In the genomic region with DNA sequence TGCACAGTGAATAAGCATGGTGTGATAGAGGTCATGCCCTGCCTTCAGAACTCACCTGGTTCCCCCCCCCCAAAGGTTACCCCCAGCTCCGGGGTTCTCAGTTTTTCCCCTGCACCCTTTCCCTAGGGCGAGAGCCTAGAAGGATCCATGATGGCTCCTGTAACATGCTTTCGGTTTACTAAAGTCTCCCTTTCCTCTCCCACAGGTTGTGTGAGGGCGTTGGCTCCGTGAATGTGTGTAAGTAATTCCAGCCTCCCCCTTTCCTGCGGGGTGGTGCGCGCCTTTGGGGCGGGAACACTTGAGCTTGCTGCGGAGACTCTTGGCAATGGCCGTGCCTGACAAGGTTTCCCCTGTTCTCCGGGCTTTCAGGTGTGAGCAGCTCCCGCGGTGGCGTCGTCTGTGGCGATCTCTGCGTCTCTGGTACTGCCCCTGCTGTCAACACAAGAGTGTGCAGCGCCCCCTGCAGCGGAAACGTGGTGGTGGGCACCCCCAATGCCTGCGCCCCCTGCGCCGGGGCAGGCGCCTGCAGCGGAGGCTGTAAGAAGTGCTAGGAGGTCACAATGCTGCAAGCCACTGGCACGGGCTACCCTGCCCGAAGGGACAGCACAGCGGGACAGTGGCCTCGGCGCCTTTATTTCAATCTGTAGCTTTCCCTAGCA, we compare ENCODE assay signal across 7 mouse cellular contexts. TPM values are rescaled to one million over a fixed set of nuclear protein-coding genes. Genes with fewer than 3 reads are reported as not detected.
DNase-seq lines count a peak whose midpoint lies in the region; ATAC-seq and TF ChIP-seq lines count a peak whose summit lies in the region.

No protein-coding gene starts in this region.

- H3K4me2 ChIP-seq in heart, embryonic 11.5 days: peak overlapping the region; percentile 66
- peak overlapping the region; percentile 55 for H3K4me2 ChIP-seq in kidney, embryonic 14.5 days (replicated peaks; ENCODE audit: low read depth, low read length)
- H3K4me2 ChIP-seq in limb, embryonic 14.5 days (replicated peaks; ENCODE audit: low read depth, low read length, severe bottlenecking): peak overlapping the region; percentile 48
- peak overlapping the region; percentile 69 for H3K4me2 ChIP-seq in midbrain, embryonic 13.5 days (replicated peaks)
- H3K4me2 ChIP-seq in stomach, postnatal 0 days (replicated peaks; ENCODE audit: low read depth): peak overlapping the region; percentile 58

- WGBS in heart, embryonic 11.5 days (ENCODE audit: insufficient replicate concordance): 11% methylated on average over 31 of the region's 31 CpGs
- WGBS in kidney, embryonic 14.5 days: 9% methylated on average over 31 of the region's 31 CpGs
- WGBS in limb, embryonic 14.5 days: 11% methylated on average over 31 of the region's 31 CpGs
- WGBS in midbrain, embryonic 13.5 days: 8% methylated on average over 31 of the region's 31 CpGs
- WGBS in stomach, postnatal 0 days: 6% methylated on average over 31 of the region's 31 CpGs

- DNase-seq in adrenal gland, postnatal 25 days: peak; percentile 50
- peak; percentile 78 for DNase-seq in embryo, embryonic 11 days
- DNase-seq in limb, embryonic 14.5 days (ENCODE audit: low spot score): peak; percentile 28
- DNase-seq in stomach, postnatal 0 days (ENCODE audit: low spot score): peak; percentile 72

- no peak for ATAC-seq in heart, embryonic 11.5 days (replicated peaks; ENCODE audit: insufficient number of reproducible peaks, low FRiP score, low TSS enrichment)
- ATAC-seq in kidney, embryonic 14.5 days (ENCODE audit: low FRiP score, low TSS enrichment): no peak
- no peak for ATAC-seq in limb, embryonic 14.5 days (ENCODE audit: low FRiP score, low read depth)
- ATAC-seq in midbrain, embryonic 13.5 days: peak; percentile 60; the same call in 1 of the 2 replicates
- ATAC-seq in stomach, postnatal 0 days (ENCODE audit: low FRiP score, low TSS enrichment): peak; percentile 70

- TF ChIP-seq CTCF in stomach, postnatal 0 days (IDR thresholded peaks at IDR 0.05; ENCODE audit: low read depth): peak; percentile 69

- H3K36me3 ChIP-seq in heart, embryonic 11.5 days (ENCODE audit: control insufficient read depth, insufficient read depth, low read length): no peaks in the 10 kb centered on the region
- H3K36me3 ChIP-seq in kidney, embryonic 14.5 days (ENCODE audit: control insufficient read depth, insufficient read depth, low read length): no peaks in the 10 kb centered on the region
- H3K36me3 ChIP-seq in limb, embryonic 14.5 days (ENCODE audit: control insufficient read depth, insufficient read depth, low read length): no peaks in the 10 kb centered on the region
- H3K36me3 ChIP-seq in midbrain, embryonic 13.5 days: no peaks in the 10 kb centered on the region
- H3K36me3 ChIP-seq in stomach, postnatal 0 days (ENCODE audit: control insufficient read depth, insufficient read depth, low read length): no peaks in the 10 kb centered on the region

- H3K9me3 ChIP-seq in heart, embryonic 11.5 days (replicated peaks; ENCODE audit: control insufficient read depth, low read length): no peaks in the 10 kb centered on the region
- H3K9me3 ChIP-seq in kidney, embryonic 14.5 days (ENCODE audit: control insufficient read depth, low read length): no peaks in the 10 kb centered on the region
- no peaks in the 10 kb centered on the region for H3K9me3 ChIP-seq in limb, embryonic 14.5 days (ENCODE audit: control insufficient read depth, low read length)
- H3K9me3 ChIP-seq in midbrain, embryonic 13.5 days: no peaks in the 10 kb centered on the region
- no peaks in the 10 kb centered on the region for H3K9me3 ChIP-seq in stomach, postnatal 0 days (ENCODE audit: control insufficient read depth, low read length)

- 0 out of 2 replicates have a peak overlapping the region, but pooled peaks have one; percentile 34 for H3K9ac ChIP-seq in heart, embryonic 11.5 days (ENCODE audit: low read depth, low read length)
- peak overlapping the region; percentile 44; the same call in 1 of the 2 replicates for H3K9ac ChIP-seq in kidney, embryonic 14.5 days (ENCODE audit: low read depth, low read length)
- no peak overlapping the region; the same call in 1 of the 2 replicates for H3K9ac ChIP-seq in limb, embryonic 14.5 days (ENCODE audit: low read depth, low read length, severe bottlenecking)
- peak overlapping the region; percentile 52 for H3K9ac ChIP-seq in midbrain, embryonic 13.5 days (replicated peaks)
- peak overlapping the region; percentile 27; the same call in 1 of the 2 replicates for H3K9ac ChIP-seq in stomach, postnatal 0 days (ENCODE audit: low read length)

- H3K27me3 ChIP-seq in heart, embryonic 11.5 days (ENCODE audit: control insufficient read depth, insufficient read depth, low read length): peaks cover 22% of the 10 kb centered on the region
- no peaks in the 10 kb centered on the region for H3K27me3 ChIP-seq in kidney, embryonic 14.5 days (ENCODE audit: control insufficient read depth, insufficient read depth, low read length)
- H3K27me3 ChIP-seq in limb, embryonic 14.5 days (ENCODE audit: control insufficient read depth, insufficient read depth, low read length): peaks cover 9% of the 10 kb centered on the region; the same call in 1 of the 2 replicates
- H3K27me3 ChIP-seq in midbrain, embryonic 13.5 days: peaks cover 13% of the 10 kb centered on the region; the same call in 1 of the 2 replicates
- no peaks in the 10 kb centered on the region for H3K27me3 ChIP-seq in stomach, postnatal 0 days (ENCODE audit: control insufficient read depth, insufficient read depth, low read length)

- no peak for TF ChIP-seq EP300 in stomach, postnatal 0 days (optimal IDR thresholded peaks at IDR 0.05)

- H3K4me1 ChIP-seq in heart, embryonic 11.5 days (ENCODE audit: control insufficient read depth, insufficient read depth, low read length): peaks cover 5% of the 10 kb centered on the region; the same call in 1 of the 2 replicates
- H3K4me1 ChIP-seq in kidney, embryonic 14.5 days (ENCODE audit: control insufficient read depth, insufficient read depth, low read length): peaks cover 9% of the 10 kb centered on the region; the same call in 1 of the 2 replicates
- 0 out of 2 replicates have a peak, but pooled peaks cover 4% of the 10 kb centered on the region for H3K4me1 ChIP-seq in limb, embryonic 14.5 days (ENCODE audit: control insufficient read depth, insufficient read depth, low read length)
- peaks cover 11% of the 10 kb centered on the region for H3K4me1 ChIP-seq in midbrain, embryonic 13.5 days (replicated peaks)
- H3K4me1 ChIP-seq in stomach, postnatal 0 days (replicated peaks; ENCODE audit: control insufficient read depth, insufficient read depth): peaks cover 3% of the 10 kb centered on the region; the same call in 1 of the 2 replicates

- H3K27ac ChIP-seq in heart, embryonic 11.5 days (ENCODE audit: low read depth, low read length): no peak overlapping the region
- no peak overlapping the region for H3K27ac ChIP-seq in kidney, embryonic 14.5 days (ENCODE audit: low read depth, low read length)
- H3K27ac ChIP-seq in limb, embryonic 14.5 days (replicated peaks; ENCODE audit: low read depth, low read length): no peak overlapping the region
- no peak overlapping the region for H3K27ac ChIP-seq in midbrain, embryonic 13.5 days
- H3K27ac ChIP-seq in stomach, postnatal 0 days (replicated peaks): no peak overlapping the region

- H3K4me3 ChIP-seq in heart, embryonic 11.5 days (ENCODE audit: low read depth, low read length): peak overlapping the region; percentile 35
- H3K4me3 ChIP-seq in kidney, embryonic 14.5 days (ENCODE audit: low read length): peak overlapping the region; percentile 28
- H3K4me3 ChIP-seq in limb, embryonic 14.5 days (replicated peaks; ENCODE audit: low read length): peak overlapping the region; percentile 24
- H3K4me3 ChIP-seq in midbrain, embryonic 13.5 days (replicated peaks): peak overlapping the region; percentile 38
- peak overlapping the region; percentile 30 for H3K4me3 ChIP-seq in stomach, postnatal 0 days (ENCODE audit: low read depth, low read length)

- TF ChIP-seq POLR2A in limb, embryonic 14.5 days (IDR thresholded peaks at IDR 0.05; ENCODE audit: borderline replicate concordance, extremely low read depth, insufficient read depth, insufficient read length): no peak

RNA-seq across cellular contexts. Expression of a gene that starts 5.9 kb away (rescaled TPM):
- total RNA-seq in adrenal gland, postnatal 25 days (2021): not detected in 2 replicates
- not detected in 2 replicates for polyA plus RNA-seq in heart, embryonic 11.5 days (2014; fragmentation: Nextera tagmentation; extraction: Ambion mirVana)
- polyA plus RNA-seq in kidney, embryonic 14.5 days (2014; fragmentation: Nextera tagmentation; extraction: Ambion mirVana): not detected in 2 replicates
- 0.15 TPM in 1 of 2 replicates, not detected in the other for polyA plus RNA-seq in limb, embryonic 14.5 days (2012; rRNA removed)
- polyA plus RNA-seq in limb, embryonic 14.5 days (2014; fragmentation: Nextera tagmentation; extraction: Ambion mirVana): 0.10 TPM in 1 of 2 replicates, not detected in the other
- not detected in 2 replicates for polyA plus RNA-seq in midbrain, embryonic 13.5 days (2015; fragmentation: Nextera tagmentation; extraction: Ambion mirVana)
- polyA plus RNA-seq in stomach, postnatal 0 days (2015; fragmentation: Nextera tagmentation; extraction: Ambion mirVana): 0.05 TPM in 1 of 2 replicates, not detected in the other

RNA-seq across cellular contexts. Expression of a gene that starts 12.2 kb away (rescaled TPM):
- not detected in 2 replicates for total RNA-seq in adrenal gland, postnatal 25 days (2021)
- polyA plus RNA-seq in heart, embryonic 11.5 days (2014; fragmentation: Nextera tagmentation; extraction: Ambion mirVana): not detected in 2 replicates
- not detected in 2 replicates for polyA plus RNA-seq in kidney, embryonic 14.5 days (2014; fragmentation: Nextera tagmentation; extraction: Ambion mirVana)
- 0.06 TPM in 1 of 2 replicates, not detected in the other for polyA plus RNA-seq in limb, embryonic 14.5 days (2012; rRNA removed)
- not detected in 2 replicates for polyA plus RNA-seq in limb, embryonic 14.5 days (2014; fragmentation: Nextera tagmentation; extraction: Ambion mirVana)
- not detected in 2 replicates for polyA plus RNA-seq in midbrain, embryonic 13.5 days (2015; fragmentation: Nextera tagmentation; extraction: Ambion mirVana)
- 0.16 TPM in 1 of 2 replicates, not detected in the other for polyA plus RNA-seq in stomach, postnatal 0 days (2015; fragmentation: Nextera tagmentation; extraction: Ambion mirVana)

RNA-seq across cellular contexts. Expression of a gene that starts 15.6 kb away (rescaled TPM):
- not detected in 2 replicates for total RNA-seq in adrenal gland, postnatal 25 days (2021)
- polyA plus RNA-seq in heart, embryonic 11.5 days (2014; fragmentation: Nextera tagmentation; extraction: Ambion mirVana): not detected in 2 replicates
- not detected in 2 replicates for polyA plus RNA-seq in kidney, embryonic 14.5 days (2014; fragmentation: Nextera tagmentation; extraction: Ambion mirVana)
- not detected in 2 replicates for polyA plus RNA-seq in limb, embryonic 14.5 days (2012; rRNA removed)
- not detected in 2 replicates for polyA plus RNA-seq in limb, embryonic 14.5 days (2014; fragmentation: Nextera tagmentation; extraction: Ambion mirVana)
- not detected in 2 replicates for polyA plus RNA-seq in midbrain, embryonic 13.5 days (2015; fragmentation: Nextera tagmentation; extraction: Ambion mirVana)
- polyA plus RNA-seq in stomach, postnatal 0 days (2015; fragmentation: Nextera tagmentation; extraction: Ambion mirVana): not detected in 2 replicates

RNA-seq across cellular contexts. Expression of a gene that starts 31.6 kb away (rescaled TPM):
- not detected in 2 replicates for total RNA-seq in adrenal gland, postnatal 25 days (2021)
- polyA plus RNA-seq in heart, embryonic 11.5 days (2014; fragmentation: Nextera tagmentation; extraction: Ambion mirVana): not detected in 2 replicates
- 0.21 TPM in 1 of 2 replicates, not detected in the other for polyA plus RNA-seq in kidney, embryonic 14.5 days (2014; fragmentation: Nextera tagmentation; extraction: Ambion mirVana)
- 0.15 TPM in 1 of 2 replicates, not detected in the other for polyA plus RNA-seq in limb, embryonic 14.5 days (2012; rRNA removed)
- not detected in 2 replicates for polyA plus RNA-seq in limb, embryonic 14.5 days (2014; fragmentation: Nextera tagmentation; extraction: Ambion mirVana)
- not detected in 2 replicates for polyA plus RNA-seq in midbrain, embryonic 13.5 days (2015; fragmentation: Nextera tagmentation; extraction: Ambion mirVana)
- 0.15 TPM in 1 of 2 replicates, not detected in the other for polyA plus RNA-seq in stomach, postnatal 0 days (2015; fragmentation: Nextera tagmentation; extraction: Ambion mirVana)

RNA-seq across cellular contexts. Expression of a gene that starts 37.9 kb away (rescaled TPM):
- total RNA-seq in adrenal gland, postnatal 25 days (2021): not detected in 2 replicates
- not detected in 2 replicates for polyA plus RNA-seq in heart, embryonic 11.5 days (2014; fragmentation: Nextera tagmentation; extraction: Ambion mirVana)
- polyA plus RNA-seq in kidney, embryonic 14.5 days (2014; fragmentation: Nextera tagmentation; extraction: Ambion mirVana): not detected in 2 replicates
- 0.22 and 0.23 TPM in 2 replicates for polyA plus RNA-seq in limb, embryonic 14.5 days (2012; rRNA removed)
- 0.30 and 0.45 TPM in 2 replicates for polyA plus RNA-seq in limb, embryonic 14.5 days (2014; fragmentation: Nextera tagmentation; extraction: Ambion mirVana)
- polyA plus RNA-seq in midbrain, embryonic 13.5 days (2015; fragmentation: Nextera tagmentation; extraction: Ambion mirVana): not detected in 2 replicates
- polyA plus RNA-seq in stomach, postnatal 0 days (2015; fragmentation: Nextera tagmentation; extraction: Ambion mirVana): not detected in 2 replicates

Comparison
In these comparisons a context has a peak if more than half of its experiments do, and no peak if none do; other contexts are left out.
1. DNase-seq: peak in every context shown above with its lines; median percentile 78 in embryo, embryonic 11 days; 72 in stomach, postnatal 0 days; 50 in adrenal gland, postnatal 25 days; 28 in limb, embryonic 14.5 days.
2. ATAC-seq: peak in midbrain, embryonic 13.5 days (single experiment) and stomach, postnatal 0 days (single experiment); none in heart, embryonic 11.5 days (single experiment), kidney, embryonic 14.5 days (single experiment) and limb, embryonic 14.5 days (single experiment).
3. Peak in every context shown above with its lines, with median percentiles within 50 percentile points of each other: H3K4me2 ChIP-seq and H3K4me3 ChIP-seq.